Mouse (Mus musculus) retina, adult 2 months (tissue): ENCODE data around the gene Gm3072.
"Not testable (repeated sequence)": the region's sequence is repeated elsewhere in the genome, so short reads cannot be mapped to it uniquely, and the experiment has no call there.

Experiments
- DNase-seq: peaks from one replicate; pipeline ENCODE4 v3.0.0-alpha.2; 2012; ENCODE audit warnings: low read depth, low spot score

Gene Gm3072

DNA sequence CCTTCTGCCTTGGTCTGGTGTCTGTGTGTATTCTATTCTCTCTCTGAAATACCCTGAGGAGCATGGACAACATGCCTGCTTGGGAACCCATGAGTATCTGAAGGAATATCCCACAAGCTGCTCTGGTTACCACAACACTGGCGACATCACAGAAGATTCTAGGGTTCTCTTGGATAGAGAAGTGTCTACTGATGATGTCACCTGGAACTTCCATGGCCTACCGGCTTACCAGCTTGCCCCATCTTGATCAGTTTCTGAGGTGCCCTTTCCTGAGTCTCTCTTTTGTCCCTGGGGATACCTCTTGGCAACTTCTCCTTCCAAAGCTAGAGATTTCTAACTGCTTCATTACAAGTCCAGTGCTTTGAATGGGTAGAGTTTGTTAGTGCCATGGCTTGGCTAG is at the start of gene Gm3072:
TSS of gene Gm3072 (minus strand) at position 101 of the 400 bp plus-strand sequence.
- not testable (repeated sequence) for DNase-seq

DNA sequence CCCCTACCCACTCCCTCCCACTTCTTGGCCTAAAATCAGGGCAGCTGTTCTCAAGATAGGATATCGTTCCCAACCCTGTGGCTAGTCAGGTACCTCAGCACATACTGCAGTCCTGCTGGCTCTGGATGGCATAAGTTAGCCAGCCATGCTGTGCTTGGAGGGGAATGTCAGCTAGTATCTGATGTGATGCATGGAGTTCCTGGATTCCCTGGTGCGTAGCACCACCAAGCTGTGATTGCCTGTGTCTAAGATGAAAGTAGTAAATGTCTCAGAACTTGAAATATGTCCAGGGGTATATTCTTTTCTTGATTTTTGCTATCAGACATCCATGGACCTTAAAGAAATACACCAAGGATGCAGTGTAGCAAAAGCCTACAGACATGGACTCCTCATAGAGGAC is 23.8 kb upstream of the Gm3072 start:
- DNase-seq = not testable (repeated sequence)

GRCm38 (mm10) chr14:41646387-41646786 is 22.0 kb upstream of the Gm3072 start, which contains the start of gene Gm3676:
Gene Gm3676 (minus strand): TSS chr14:41646487.
- not testable (repeated sequence) for DNase-seq

DNA sequence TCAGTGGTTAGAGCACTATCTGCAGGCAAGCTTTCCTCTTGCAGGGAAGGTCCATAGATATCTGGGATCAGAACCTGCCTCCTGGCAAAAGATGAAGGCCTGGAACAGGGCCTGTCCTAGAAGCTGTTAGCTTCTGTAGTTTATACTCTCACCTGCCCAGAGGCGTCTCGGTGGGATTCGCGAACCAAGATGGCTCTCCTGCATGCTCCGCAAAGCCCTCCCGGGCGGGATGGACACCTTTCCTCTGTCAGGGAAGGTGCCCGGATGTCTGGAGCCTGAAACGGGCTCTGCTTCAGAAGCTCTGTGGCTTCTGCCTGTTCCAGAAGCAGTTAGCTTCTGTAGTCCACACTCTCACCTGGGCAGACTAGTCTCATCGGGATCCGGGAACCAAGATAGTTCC is 5.7 kb upstream of the Gm3072 start:
- not testable (repeated sequence) for DNase-seq

GRCm38 (mm10) chr14:41622535-41622934 is 1.9 kb downstream of the Gm3072 start:
- DNase-seq = not testable (repeated sequence)

DNA sequence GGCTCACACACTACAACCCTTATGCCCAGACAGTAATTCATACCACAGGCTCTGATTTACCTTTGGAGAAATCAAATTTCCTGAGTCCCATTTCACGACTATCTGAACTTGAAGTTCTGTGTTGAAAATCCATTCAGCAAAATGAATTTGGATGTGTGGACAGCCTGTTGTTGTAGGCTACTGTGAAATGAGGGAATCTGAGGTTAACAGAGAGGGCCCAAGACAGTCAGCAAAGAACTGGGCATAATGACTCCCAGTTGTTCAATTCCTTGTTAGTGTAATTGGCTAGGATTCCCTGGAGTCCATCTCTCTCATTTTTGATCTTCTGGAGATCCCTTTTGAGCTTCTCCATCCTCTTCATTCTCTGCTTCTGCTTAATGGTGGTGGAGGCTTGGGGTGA is 13.7 kb downstream of the Gm3072 start:
- not testable (repeated sequence) for DNase-seq

DNA sequence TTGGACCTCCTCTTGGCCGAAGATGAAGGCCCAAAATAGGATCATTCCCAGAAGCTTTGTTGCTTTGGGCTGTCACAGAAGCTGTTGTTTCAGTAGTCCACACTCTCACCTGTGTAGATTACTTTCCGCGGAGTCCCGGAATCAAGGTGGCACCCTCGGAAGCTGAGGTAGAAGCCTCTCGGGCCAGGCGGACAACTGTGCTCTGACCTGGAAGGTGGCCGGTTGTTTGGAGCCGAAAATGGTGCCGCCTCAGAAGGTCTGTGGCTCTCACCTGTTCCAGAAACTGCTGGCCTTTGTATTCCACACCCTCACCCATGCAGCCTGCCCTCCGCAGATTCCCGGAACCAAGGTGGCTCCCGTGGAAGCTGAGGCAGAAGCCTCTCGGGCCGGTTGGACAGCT is 23.5 kb downstream of the Gm3072 start:
- DNase-seq = not testable (repeated sequence)

- not testable (repeated sequence) for DNase-seq
Observed at GRCm38 (mm10) chr14:41586346-41586745, 38.1 kb downstream of the Gm3072 start.

GRCm38 (mm10) chr14:41572911-41573310 is 51.5 kb downstream of the Gm3072 start, which contains the start of gene 1700049E17Rik2:
Gene 1700049E17Rik2 (plus strand): TSS chr14:41573211.
- not testable (repeated sequence) for DNase-seq
